In the genomic region with DNA sequence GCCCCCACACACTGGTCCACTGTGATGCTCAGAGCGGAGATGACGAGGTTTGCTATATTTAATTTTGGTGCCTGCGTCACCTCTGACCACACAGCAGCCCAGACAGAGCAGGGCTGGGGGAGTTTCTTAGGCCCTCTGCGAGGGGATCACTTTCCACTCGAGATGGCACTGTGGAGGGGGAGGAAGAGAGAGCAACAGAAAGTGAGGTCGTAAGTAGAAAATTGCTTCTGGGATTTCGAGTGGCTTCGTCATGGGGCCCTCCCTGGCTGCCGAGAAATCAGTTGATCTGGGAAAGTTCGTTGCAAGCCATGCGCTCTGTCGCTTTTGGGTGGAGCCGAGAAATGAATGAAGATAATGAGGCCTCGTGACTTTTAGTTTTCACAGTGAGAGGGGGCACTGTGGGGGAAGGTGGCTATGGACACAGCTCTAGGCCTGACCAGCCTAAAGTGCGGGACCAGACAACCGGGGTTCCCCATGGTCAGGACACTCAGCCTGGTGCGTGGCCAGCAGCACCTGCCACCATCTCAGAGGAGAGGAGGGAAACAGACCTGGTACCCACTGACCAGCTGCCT, we compare ENCODE assay signal across 24 mouse cellular contexts. TPM values are rescaled to one million over a fixed set of nuclear protein-coding genes. Genes with fewer than 3 reads are reported as not detected.
DNase-seq lines count a peak whose midpoint lies in the region; ATAC-seq and TF ChIP-seq lines count a peak whose summit lies in the region.
"Had no signal": no experiment of that assay in that cellular context is flagged by ENCODE, and none has a peak within 500 bp of the region (broad histone marks: within the 10 kb centered on the region; RNA-seq: fewer than 3 reads in every experiment).

No protein-coding gene starts in this region.

- no peak for DNase-seq in embryonic facial prominence, embryonic 10.5 days (ENCODE audit: low spot score)
- peak; percentile 70 for DNase-seq in liver
- DNase-seq in liver, postnatal 0 days = no peak
- no peak for DNase-seq in embryonic facial prominence, embryonic 14.5 days (ENCODE audit: low spot score)
- DNase-seq in gastrocnemius, adult 8-10 months (ENCODE audit: low spot score in 2 of 2) = no peak
- DNase-seq in layer of hippocampus, postnatal 36 days = no peak
- DNase-seq: cerebellum, adult 11 months; cerebellum, postnatal 14 days; gastrocnemius, postnatal 25 days; heart, postnatal 14 days; kidney, adult 11 months; kidney, postnatal 10 days; lung, postnatal 14 days; right cerebral cortex, adult 18-20 months had no signal

- H3K36me3 ChIP-seq in embryonic facial prominence, embryonic 13.5 days = no peaks in the 10 kb centered on the region
- no peaks in the 10 kb centered on the region for H3K36me3 ChIP-seq in embryonic facial prominence, embryonic 10.5 days (replicated peaks)
- no peaks in the 10 kb centered on the region for H3K36me3 ChIP-seq in liver, postnatal 0 days (replicated peaks; ENCODE audit: insufficient read depth, low read length)
- no peaks in the 10 kb centered on the region for H3K36me3 ChIP-seq in embryonic facial prominence, embryonic 14.5 days (ENCODE audit: control insufficient read depth, insufficient read depth, low read length)
- H3K36me3 ChIP-seq in liver, embryonic 16.5 days (ENCODE audit: control insufficient read depth, insufficient read depth) = no peaks in the 10 kb centered on the region
- H3K36me3 ChIP-seq: hindbrain, embryonic 15.5 days had no signal

- no peaks in the 10 kb centered on the region for H3K9me3 ChIP-seq in embryonic facial prominence, embryonic 13.5 days
- H3K9me3 ChIP-seq in embryonic facial prominence, embryonic 10.5 days = no peaks in the 10 kb centered on the region; the same call in 1 of the 2 replicates
- no peaks in the 10 kb centered on the region for H3K9me3 ChIP-seq in liver, postnatal 0 days (ENCODE audit: low read length)
- H3K9me3 ChIP-seq in embryonic facial prominence, embryonic 14.5 days (ENCODE audit: control insufficient read depth, low read length) = no peaks in the 10 kb centered on the region
- H3K9me3 ChIP-seq in liver, embryonic 16.5 days (replicated peaks; ENCODE audit: control insufficient read depth, low read length) = no peaks in the 10 kb centered on the region; the same call in 1 of the 2 replicates
- H3K9me3 ChIP-seq: hindbrain, embryonic 15.5 days had no signal

- 0 out of 2 replicates have a peak, but pooled peaks cover 6% of the 10 kb centered on the region for H3K4me1 ChIP-seq in embryonic facial prominence, embryonic 13.5 days
- peaks cover 2% of the 10 kb centered on the region; the same call in 1 of the 2 replicates for H3K4me1 ChIP-seq in embryonic facial prominence, embryonic 10.5 days
- H3K4me1 ChIP-seq in liver, postnatal 0 days (ENCODE audit: insufficient read depth) = peaks cover 4% of the 10 kb centered on the region; the same call in 1 of the 2 replicates
- H3K4me1 ChIP-seq in embryonic facial prominence, embryonic 14.5 days (ENCODE audit: control insufficient read depth, insufficient read depth, low read length) = no peaks in the 10 kb centered on the region
- H3K4me1 ChIP-seq in liver, embryonic 16.5 days (ENCODE audit: control insufficient read depth, low read depth, low read length) = peaks cover 19% of the 10 kb centered on the region
- H3K4me1 ChIP-seq: hindbrain, embryonic 15.5 days had no signal

- no peak overlapping the region for H3K27ac ChIP-seq in embryonic facial prominence, embryonic 13.5 days
- H3K27ac ChIP-seq in embryonic facial prominence, embryonic 10.5 days (replicated peaks) = no peak overlapping the region
- H3K27ac ChIP-seq in liver, postnatal 0 days (ENCODE audit: low read depth) = no peak overlapping the region
- no peak overlapping the region for H3K27ac ChIP-seq in embryonic facial prominence, embryonic 14.5 days (replicated peaks; ENCODE audit: low read depth, low read length)
- no peak overlapping the region; the same call in 1 of the 2 replicates for H3K27ac ChIP-seq in liver, embryonic 16.5 days (ENCODE audit: low read length)
- H3K27ac ChIP-seq: hindbrain, embryonic 15.5 days; stomach, postnatal 0 days had no signal

- 62% methylated on average over 17 of the region's 17 CpGs for WGBS in embryonic facial prominence, embryonic 13.5 days
- WGBS in embryonic facial prominence, embryonic 10.5 days = 77% methylated on average over 17 of the region's 17 CpGs
- WGBS in liver, postnatal 0 days (ENCODE audit: insufficient replicate concordance) = 65% methylated on average over 17 of the region's 17 CpGs
- WGBS in embryonic facial prominence, embryonic 14.5 days = 64% methylated on average over 17 of the region's 17 CpGs
- WGBS in liver, embryonic 16.5 days (ENCODE audit: insufficient replicate concordance) = 33% methylated on average over 17 of the region's 17 CpGs

- H3K27me3 ChIP-seq in embryonic facial prominence, embryonic 13.5 days = no peaks in the 10 kb centered on the region
- peaks cover 4% of the 10 kb centered on the region; the same call in 1 of the 2 replicates for H3K27me3 ChIP-seq in embryonic facial prominence, embryonic 10.5 days (replicated peaks; ENCODE audit: low read depth, poor library complexity, severe bottlenecking)
- H3K27me3 ChIP-seq in liver, postnatal 0 days (ENCODE audit: insufficient read depth, low read length) = no peaks in the 10 kb centered on the region
- H3K27me3 ChIP-seq in embryonic facial prominence, embryonic 14.5 days (replicated peaks; ENCODE audit: control insufficient read depth, insufficient read depth, low read length) = no peaks in the 10 kb centered on the region
- H3K27me3 ChIP-seq in liver, embryonic 16.5 days (ENCODE audit: control insufficient read depth, insufficient read depth, low read depth, low read length) = no peaks in the 10 kb centered on the region
- H3K27me3 ChIP-seq: hindbrain, embryonic 15.5 days had no signal

- no peak for ATAC-seq in embryonic facial prominence, embryonic 13.5 days (ENCODE audit: insufficient number of reproducible peaks, insufficient read depth, low FRiP score, low TSS enrichment, low read depth)
- no peak for ATAC-seq in liver, postnatal 0 days
- ATAC-seq in embryonic facial prominence, embryonic 14.5 days (ENCODE audit: low read depth) = no peak
- peak; percentile 33; the same call in 1 of the 2 replicates for ATAC-seq in liver, embryonic 16.5 days (ENCODE audit: low read depth)
- ATAC-seq: CD4-positive, CD25-positive, alpha-beta regulatory T cell, adult 4 months; forebrain, embryonic 14.5 days had no signal

- H3K4me2 ChIP-seq in embryonic facial prominence, embryonic 13.5 days = no peak overlapping the region
- H3K4me2 ChIP-seq in liver, postnatal 0 days (ENCODE audit: low read depth, low read length) = no peak overlapping the region
- no peak overlapping the region for H3K4me2 ChIP-seq in embryonic facial prominence, embryonic 14.5 days (ENCODE audit: low read depth, low read length)
- H3K4me2 ChIP-seq in liver, embryonic 16.5 days (ENCODE audit: low read depth, low read length) = no peak overlapping the region
- H3K4me2 ChIP-seq: hindbrain, embryonic 15.5 days had no signal

- TF ChIP-seq EP300 in liver, postnatal 0 days (IDR thresholded peaks at IDR 0.05; ENCODE audit: low read depth) = no peak; the same call in 1 of the 2 replicates

- TF ChIP-seq CTCF in liver, postnatal 0 days (IDR thresholded peaks at IDR 0.05; ENCODE audit: low read depth) = no peak

- no peak overlapping the region for H3K4me3 ChIP-seq in embryonic facial prominence, embryonic 13.5 days
- H3K4me3 ChIP-seq in embryonic facial prominence, embryonic 10.5 days = no peak overlapping the region
- no peak overlapping the region for H3K4me3 ChIP-seq in liver, postnatal 0 days (ENCODE audit: low read depth, low read length)
- no peak overlapping the region for H3K4me3 ChIP-seq in embryonic facial prominence, embryonic 14.5 days (ENCODE audit: low read depth, low read length)
- H3K4me3 ChIP-seq in liver, embryonic 16.5 days (ENCODE audit: low read depth, low read length) = no peak overlapping the region
- H3K4me3 ChIP-seq: hindbrain, embryonic 15.5 days had no signal

- H3K9ac ChIP-seq in embryonic facial prominence, embryonic 13.5 days = 0 out of 2 replicates have a peak overlapping the region, but pooled peaks have one; percentile 11
- H3K9ac ChIP-seq in liver, postnatal 0 days (replicated peaks) = no peak overlapping the region
- H3K9ac ChIP-seq in embryonic facial prominence, embryonic 14.5 days (ENCODE audit: low read depth, low read length) = 0 out of 2 replicates have a peak overlapping the region, but pooled peaks have one; percentile 19
- H3K9ac ChIP-seq in liver, embryonic 16.5 days (ENCODE audit: low read depth, low read length) = 0 out of 2 replicates have a peak overlapping the region, but pooled peaks have one; percentile 8
- H3K9ac ChIP-seq: hindbrain, embryonic 15.5 days had no signal

RNA-seq across cellular contexts. Expression of gene Il13, which starts 7.6 kb away (rescaled TPM):
- not detected in 2 replicates for polyA plus RNA-seq in embryonic facial prominence, embryonic 13.5 days (2015; fragmentation: Nextera tagmentation; extraction: Ambion mirVana)
- not detected in 2 replicates for polyA plus RNA-seq in embryonic facial prominence, embryonic 10.5 days (2016; fragmentation: Nextera tagmentation; extraction: Ambion mirVana)
- not detected in 2 replicates for polyA plus RNA-seq in liver, postnatal 0 days (2015; fragmentation: Nextera tagmentation; extraction: Ambion mirVana)
- not detected in 2 replicates for polyA plus RNA-seq in embryonic facial prominence, embryonic 14.5 days (2014; fragmentation: Nextera tagmentation; extraction: Ambion mirVana)
- polyA plus RNA-seq in liver, embryonic 16.5 days (2015; fragmentation: Nextera tagmentation; extraction: Ambion mirVana) = not detected in 2 replicates
- not detected for total RNA-seq in gastrocnemius, adult 8-10 months (2022)
- total RNA-seq in layer of hippocampus, postnatal 36 days (2021) = not detected
- total RNA-seq: adrenal gland, adult 18-20 months; gastrocnemius, postnatal 25 days; heart, postnatal 14 days; layer of hippocampus, adult 18-20 months; left cerebral cortex, postnatal 25 days; liver, adult 2 months had no signal
- polyA plus RNA-seq: CD4-positive, CD25-positive, alpha-beta regulatory T cell, adult 4 months; forebrain, embryonic 14.5 days; hindbrain, embryonic 15.5 days; liver, adult 2 months; stomach, postnatal 0 days had no signal

RNA-seq across cellular contexts. Expression of gene Il4, which starts 8.4 kb away (rescaled TPM):
- polyA plus RNA-seq in embryonic facial prominence, embryonic 13.5 days (2015; fragmentation: Nextera tagmentation; extraction: Ambion mirVana) = 1.1 and 2.7 TPM in 2 replicates
- polyA plus RNA-seq in embryonic facial prominence, embryonic 10.5 days (2016; fragmentation: Nextera tagmentation; extraction: Ambion mirVana) = 0.61 and 0.72 TPM in 2 replicates
- polyA plus RNA-seq in liver, postnatal 0 days (2015; fragmentation: Nextera tagmentation; extraction: Ambion mirVana) = 0.28 TPM in 1 of 2 replicates, not detected in the other
- polyA plus RNA-seq in embryonic facial prominence, embryonic 14.5 days (2014; fragmentation: Nextera tagmentation; extraction: Ambion mirVana) = 1.1 and 4.3 TPM in 2 replicates
- polyA plus RNA-seq in liver, embryonic 16.5 days (2015; fragmentation: Nextera tagmentation; extraction: Ambion mirVana) = 0.20 and 0.27 TPM in 2 replicates
- not detected for total RNA-seq in gastrocnemius, adult 8-10 months (2022)
- total RNA-seq in layer of hippocampus, postnatal 36 days (2021) = not detected
- total RNA-seq: adrenal gland, adult 18-20 months; gastrocnemius, postnatal 25 days; heart, postnatal 14 days; layer of hippocampus, adult 18-20 months; left cerebral cortex, postnatal 25 days; liver, adult 2 months had no signal

RNA-seq across cellular contexts. Expression of gene Kif3a, which starts 59.7 kb away (rescaled TPM):
- polyA plus RNA-seq in embryonic facial prominence, embryonic 13.5 days (2015; fragmentation: Nextera tagmentation; extraction: Ambion mirVana) = 118 and 122 TPM in 2 replicates
- 68.0 and 77.6 TPM in 2 replicates for polyA plus RNA-seq in embryonic facial prominence, embryonic 10.5 days (2016; fragmentation: Nextera tagmentation; extraction: Ambion mirVana)
- polyA plus RNA-seq in liver, postnatal 0 days (2015; fragmentation: Nextera tagmentation; extraction: Ambion mirVana) = 5.3 and 7.1 TPM in 2 replicates
- polyA plus RNA-seq in embryonic facial prominence, embryonic 14.5 days (2014; fragmentation: Nextera tagmentation; extraction: Ambion mirVana) = 75.4 and 77.0 TPM in 2 replicates
- 7.4 and 9.7 TPM in 2 replicates for polyA plus RNA-seq in liver, embryonic 16.5 days (2015; fragmentation: Nextera tagmentation; extraction: Ambion mirVana)
- total RNA-seq in gastrocnemius, adult 8-10 months (2022) = 1 to 10 TPM; 3.0 to 6.8 (median 4.0) TPM
- 100 to 1,000 TPM; 131 to 139 TPM for total RNA-seq in layer of hippocampus, postnatal 36 days (2021)
